Mouse (Mus musculus): ENCODE measurements around the gene Col18a1. TPM values are rescaled to one million over a fixed set of nuclear protein-coding genes. Genes with fewer than 3 reads are reported as not detected.

Gene Col18a1
- polyA plus RNA-seq, 1 experiment from 2014 or later = 40.4 TPM

GRCm38 (mm10) chr10:77206565-77207079 lies 40.3 kb upstream of the Col18a1 start:
- ATAC-seq (ENCODE audit: low FRiP score) (no peak), DNase-seq (ENCODE audit: low spot score) (no peak)
- Histone ChIP-seq H3K27me3 (ENCODE audit: control insufficient read depth, insufficient read depth, low read length) (no peaks in the 10 kb centered on the region), H3K4me3 (ENCODE audit: low read depth, low read length) (no peak overlapping the region), H3K9me3 (ENCODE audit: control insufficient read depth, low read length) (no peaks in the 10 kb centered on the region), H3K4me2 (replicated peaks; ENCODE audit: low read depth, low read length) (no peak overlapping the region), H3K27ac (ENCODE audit: low read depth, low read length) (no peak overlapping the region), H3K9ac (ENCODE audit: low read depth, low read length) (no peak overlapping the region), H3K36me3 (ENCODE audit: control insufficient read depth, insufficient read depth, low read length) (no peaks in the 10 kb centered on the region), H3K4me1 (replicated peaks; ENCODE audit: control insufficient read depth, insufficient read depth, low read length) (no peaks in the 10 kb centered on the region)
- WGBS = 46% methylated on average over 3 of the region's 3 CpGs

- 85% methylated on average over 2 of the region's 2 CpGs for WGBS
- no peaks in the 10 kb centered on the region for H3K9me3 ChIP-seq (ENCODE audit: control insufficient read depth, low read length)
- H3K4me2 ChIP-seq (replicated peaks; ENCODE audit: low read depth, low read length) = no peak overlapping the region
- H3K4me3 ChIP-seq (ENCODE audit: low read depth, low read length) = no peak overlapping the region
- H3K36me3 ChIP-seq (ENCODE audit: control insufficient read depth, insufficient read depth, low read length) = no peaks in the 10 kb centered on the region
- H3K27ac ChIP-seq (ENCODE audit: low read depth, low read length) = no peak overlapping the region
- ATAC-seq (ENCODE audit: low FRiP score) = no peak
- no peaks in the 10 kb centered on the region for H3K27me3 ChIP-seq (ENCODE audit: control insufficient read depth, insufficient read depth, low read length)
- H3K9ac ChIP-seq (ENCODE audit: low read depth, low read length) = no peak overlapping the region
- H3K4me1 ChIP-seq (replicated peaks; ENCODE audit: control insufficient read depth, insufficient read depth, low read length) = no peaks in the 10 kb centered on the region
- DNase-seq (ENCODE audit: low spot score) = no peak
Measured at GRCm38 (mm10) chr10:77206134-77206533, 39.8 kb upstream of the Col18a1 start.

- WGBS = 93% methylated on average over 4 of the region's 4 CpGs
- no peak for ATAC-seq (ENCODE audit: low FRiP score)
- no peaks in the 10 kb centered on the region for H3K36me3 ChIP-seq (ENCODE audit: control insufficient read depth, insufficient read depth, low read length)
Measured at GRCm38 (mm10) chr10:77203960-77204359, 37.6 kb upstream of the Col18a1 start.

GRCm38 (mm10) chr10:77201919-77202318 lies 35.6 kb upstream of the Col18a1 start:
- no peak overlapping the region for H3K27ac ChIP-seq (ENCODE audit: low read depth, low read length)
- no peaks in the 10 kb centered on the region for H3K27me3 ChIP-seq (ENCODE audit: control insufficient read depth, insufficient read depth, low read length)
- H3K4me3 ChIP-seq (ENCODE audit: low read depth, low read length) = no peak overlapping the region
- ATAC-seq (ENCODE audit: low FRiP score) (no peak), DNase-seq (ENCODE audit: low spot score) (no peak)
- no peak overlapping the region for H3K4me2 ChIP-seq (replicated peaks; ENCODE audit: low read depth, low read length)
- H3K9me3 ChIP-seq (ENCODE audit: control insufficient read depth, low read length) = no peaks in the 10 kb centered on the region
- H3K9ac ChIP-seq (ENCODE audit: low read depth, low read length) = no peak overlapping the region
- H3K36me3 ChIP-seq (ENCODE audit: control insufficient read depth, insufficient read depth, low read length) = no peaks in the 10 kb centered on the region
- H3K4me1 ChIP-seq (replicated peaks; ENCODE audit: control insufficient read depth, insufficient read depth, low read length) = no peaks in the 10 kb centered on the region
- WGBS = 74% methylated on average over 5 of the region's 5 CpGs

More at GRCm38 (mm10) chr10:77203960-77204359, 37.6 kb upstream of the Col18a1 start:
- Histone ChIP-seq H3K9ac (ENCODE audit: low read depth, low read length) (no peak overlapping the region), H3K4me3 (ENCODE audit: low read depth, low read length) (no peak overlapping the region), H3K9me3 (ENCODE audit: control insufficient read depth, low read length) (no peaks in the 10 kb centered on the region), H3K4me1 (replicated peaks; ENCODE audit: control insufficient read depth, insufficient read depth, low read length) (no peaks in the 10 kb centered on the region), H3K27ac (ENCODE audit: low read depth, low read length) (no peak overlapping the region), H3K27me3 (ENCODE audit: control insufficient read depth, insufficient read depth, low read length) (no peaks in the 10 kb centered on the region), H3K4me2 (replicated peaks; ENCODE audit: low read depth, low read length) (no peak overlapping the region)
- no peak for DNase-seq (ENCODE audit: low spot score)

GRCm38 (mm10) chr10:77200295-77200694 lies 33.9 kb upstream of the Col18a1 start:
- no peak overlapping the region for H3K9ac ChIP-seq (ENCODE audit: low read depth, low read length)
- ATAC-seq (ENCODE audit: low FRiP score) (no peak), DNase-seq (ENCODE audit: low spot score) (no peak)
- WGBS = 82% methylated on average over 9 of the region's 9 CpGs
- H3K27ac ChIP-seq (ENCODE audit: low read depth, low read length) = no peak overlapping the region
- no peaks in the 10 kb centered on the region for H3K4me1 ChIP-seq (replicated peaks; ENCODE audit: control insufficient read depth, insufficient read depth, low read length)
- no peaks in the 10 kb centered on the region for H3K9me3 ChIP-seq (ENCODE audit: control insufficient read depth, low read length)
- no peaks in the 10 kb centered on the region for H3K27me3 ChIP-seq (ENCODE audit: control insufficient read depth, insufficient read depth, low read length)
- H3K4me2 ChIP-seq (replicated peaks; ENCODE audit: low read depth, low read length) = no peak overlapping the region
- H3K4me3 ChIP-seq (ENCODE audit: low read depth, low read length) = no peak overlapping the region
- H3K36me3 ChIP-seq (ENCODE audit: control insufficient read depth, insufficient read depth, low read length) = no peaks in the 10 kb centered on the region

- no peaks in the 10 kb centered on the region for H3K27me3 ChIP-seq (ENCODE audit: control insufficient read depth, insufficient read depth, low read length)
- no peak overlapping the region for H3K4me2 ChIP-seq (replicated peaks; ENCODE audit: low read depth, low read length)
- no peak overlapping the region for H3K4me3 ChIP-seq (ENCODE audit: low read depth, low read length)
- no peak for DNase-seq (ENCODE audit: low spot score)
- H3K9ac ChIP-seq (ENCODE audit: low read depth, low read length) = no peak overlapping the region
- no peak for ATAC-seq (ENCODE audit: low FRiP score)
- WGBS = 58% methylated on average over 2 of the region's 2 CpGs
- no peaks in the 10 kb centered on the region for H3K9me3 ChIP-seq (ENCODE audit: control insufficient read depth, low read length)
- H3K27ac ChIP-seq (ENCODE audit: low read depth, low read length) = no peak overlapping the region
- no peaks in the 10 kb centered on the region for H3K36me3 ChIP-seq (ENCODE audit: control insufficient read depth, insufficient read depth, low read length)
- no peaks in the 10 kb centered on the region for H3K4me1 ChIP-seq (replicated peaks; ENCODE audit: control insufficient read depth, insufficient read depth, low read length)
Measured at GRCm38 (mm10) chr10:77199229-77199628, 32.9 kb upstream of the Col18a1 start.

GRCm38 (mm10) chr10:77197469-77198209 lies 31.3 kb upstream of the Col18a1 start:
- 15% methylated on average over 9 of the region's 9 CpGs for WGBS
- no peaks in the 10 kb centered on the region for H3K27me3 ChIP-seq (ENCODE audit: control insufficient read depth, insufficient read depth, low read length)
- H3K4me2 ChIP-seq (replicated peaks; ENCODE audit: low read depth, low read length) = no peak overlapping the region
- no peaks in the 10 kb centered on the region for H3K4me1 ChIP-seq (replicated peaks; ENCODE audit: control insufficient read depth, insufficient read depth, low read length)
- ATAC-seq (ENCODE audit: low FRiP score) (peak; percentile 64; the same call in 1 of the 2 replicates), DNase-seq (ENCODE audit: low spot score) (peak; percentile 31)
- no peak overlapping the region for H3K9ac ChIP-seq (ENCODE audit: low read depth, low read length)
- H3K9me3 ChIP-seq (ENCODE audit: control insufficient read depth, low read length) = no peaks in the 10 kb centered on the region
- H3K4me3 ChIP-seq (ENCODE audit: low read depth, low read length) = no peak overlapping the region
- peak overlapping the region; percentile 30; the same call in 1 of the 2 replicates for H3K27ac ChIP-seq (ENCODE audit: low read depth, low read length)
- H3K36me3 ChIP-seq (ENCODE audit: control insufficient read depth, insufficient read depth, low read length) = no peaks in the 10 kb centered on the region

GRCm38 (mm10) chr10:77196676-77197075 lies 30.3 kb upstream of the Col18a1 start:
- Histone ChIP-seq H3K27ac (ENCODE audit: low read depth, low read length) (no peak overlapping the region), H3K4me1 (replicated peaks; ENCODE audit: control insufficient read depth, insufficient read depth, low read length) (peaks cover 2% of the 10 kb centered on the region; the same call in 1 of the 2 replicates), H3K4me3 (ENCODE audit: low read depth, low read length) (no peak overlapping the region), H3K36me3 (ENCODE audit: control insufficient read depth, insufficient read depth, low read length) (no peaks in the 10 kb centered on the region), H3K9me3 (ENCODE audit: control insufficient read depth, low read length) (no peaks in the 10 kb centered on the region), H3K9ac (ENCODE audit: low read depth, low read length) (no peak overlapping the region), H3K27me3 (ENCODE audit: control insufficient read depth, insufficient read depth, low read length) (no peaks in the 10 kb centered on the region), H3K4me2 (replicated peaks; ENCODE audit: low read depth, low read length) (no peak overlapping the region)
- DNase-seq (ENCODE audit: low spot score) (no peak), ATAC-seq (ENCODE audit: low FRiP score) (no peak)
- whole genome bisulfite sequencing = 83% methylated on average over 4 of the region's 4 CpGs

- Histone ChIP-seq H3K36me3 (ENCODE audit: control insufficient read depth, insufficient read depth, low read length) (no peaks in the 10 kb centered on the region), H3K4me1 (replicated peaks; ENCODE audit: control insufficient read depth, insufficient read depth, low read length) (peaks cover 6% of the 10 kb centered on the region; the same call in 1 of the 2 replicates), H3K9ac (ENCODE audit: low read depth, low read length) (no peak overlapping the region), H3K27me3 (ENCODE audit: control insufficient read depth, insufficient read depth, low read length) (no peaks in the 10 kb centered on the region), H3K4me3 (ENCODE audit: low read depth, low read length) (no peak overlapping the region), H3K9me3 (ENCODE audit: control insufficient read depth, low read length) (no peaks in the 10 kb centered on the region), H3K4me2 (replicated peaks; ENCODE audit: low read depth, low read length) (no peak overlapping the region), H3K27ac (ENCODE audit: low read depth, low read length) (no peak overlapping the region)
- ATAC-seq (ENCODE audit: low FRiP score) = no peak
- 87% methylated on average over 3 of the region's 3 CpGs for WGBS
- no peak for DNase-seq (ENCODE audit: low spot score)
Measured at GRCm38 (mm10) chr10:77196115-77196514, 29.8 kb upstream of the Col18a1 start.

All from hindbrain, embryonic 11.5 days (tissue).